Mouse (Mus musculus) small intestine, adult 2 months (tissue): ENCODE measurements around the gene Vps13a.

ENCODE experiments used
- CTCF ChIP-seq: fragments of 200-500 bp; IDR thresholded peaks from 2 replicates; pipeline ENCODE4 v1.5.1; 2012; ENCODE audit warnings: low read depth, mild to moderate bottlenecking, control low read depth, inconsistent platforms, low read length, moderate library complexity, mixed read lengths; ENCODE audit not compliant: insufficient replicate concordance, insufficient read length; ENCODE audit errors: extremely low read depth
- POLR2A ChIP-seq: fragments of 200-500 bp; IDR thresholded peaks from 2 replicates; pipeline ENCODE4 v1.6.1; 2012; ENCODE audit warnings: low read depth, mild to moderate bottlenecking, control low read depth, inconsistent platforms, low read length, moderate library complexity

DNA sequence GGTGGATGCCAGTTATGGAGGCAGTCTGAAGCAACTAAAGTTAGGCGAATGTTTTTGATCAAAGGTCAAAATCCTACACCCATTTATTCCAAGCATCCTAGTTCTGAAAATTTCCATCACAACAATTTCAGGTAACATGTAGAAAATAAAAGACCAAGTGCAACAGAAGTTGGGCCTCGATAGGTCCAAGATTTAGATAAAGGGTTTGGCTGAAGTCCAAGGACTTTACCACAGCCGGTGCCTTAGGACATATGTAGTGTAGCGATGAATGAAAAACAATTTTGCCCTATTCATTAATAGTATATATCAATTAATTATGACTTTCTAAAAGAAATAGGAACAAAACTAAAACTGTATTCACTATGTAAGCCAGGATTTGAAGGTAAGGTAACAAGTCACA lies 157.6 kb downstream of the Vps13a start:
- no peak for TF ChIP-seq CTCF
- TF ChIP-seq POLR2A: no peak
